Mouse (Mus musculus): ENCODE measurements around the gene Grb2.

DNA sequence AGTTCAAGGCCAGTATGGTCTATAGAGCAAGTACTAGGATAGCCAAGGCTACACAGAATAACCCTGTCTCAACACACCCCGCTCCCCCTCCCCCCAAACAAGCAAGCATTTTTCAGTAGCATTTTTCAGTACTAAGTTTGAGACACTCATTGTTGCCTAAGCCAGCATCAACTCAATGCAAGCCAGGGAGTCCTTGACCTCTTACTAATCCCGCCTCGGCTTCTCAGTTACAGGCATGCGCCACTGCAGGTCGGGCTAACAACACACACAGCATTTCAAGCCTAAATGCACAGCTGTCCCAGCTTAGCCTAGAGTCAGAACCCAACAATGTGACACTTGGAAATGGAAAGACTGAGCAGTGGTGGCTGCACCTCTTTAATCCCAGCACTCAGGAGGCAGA is 25.1 kb downstream of the Grb2 start:
- TF ChIP-seq EP300 (IDR thresholded peaks at IDR 0.05; ENCODE audit: low read depth) = no peak
- no peak for TF ChIP-seq CTCF (IDR thresholded peaks at IDR 0.05; ENCODE audit: low read depth)

Data from liver, postnatal 0 days (tissue).